In the genomic region with DNA sequence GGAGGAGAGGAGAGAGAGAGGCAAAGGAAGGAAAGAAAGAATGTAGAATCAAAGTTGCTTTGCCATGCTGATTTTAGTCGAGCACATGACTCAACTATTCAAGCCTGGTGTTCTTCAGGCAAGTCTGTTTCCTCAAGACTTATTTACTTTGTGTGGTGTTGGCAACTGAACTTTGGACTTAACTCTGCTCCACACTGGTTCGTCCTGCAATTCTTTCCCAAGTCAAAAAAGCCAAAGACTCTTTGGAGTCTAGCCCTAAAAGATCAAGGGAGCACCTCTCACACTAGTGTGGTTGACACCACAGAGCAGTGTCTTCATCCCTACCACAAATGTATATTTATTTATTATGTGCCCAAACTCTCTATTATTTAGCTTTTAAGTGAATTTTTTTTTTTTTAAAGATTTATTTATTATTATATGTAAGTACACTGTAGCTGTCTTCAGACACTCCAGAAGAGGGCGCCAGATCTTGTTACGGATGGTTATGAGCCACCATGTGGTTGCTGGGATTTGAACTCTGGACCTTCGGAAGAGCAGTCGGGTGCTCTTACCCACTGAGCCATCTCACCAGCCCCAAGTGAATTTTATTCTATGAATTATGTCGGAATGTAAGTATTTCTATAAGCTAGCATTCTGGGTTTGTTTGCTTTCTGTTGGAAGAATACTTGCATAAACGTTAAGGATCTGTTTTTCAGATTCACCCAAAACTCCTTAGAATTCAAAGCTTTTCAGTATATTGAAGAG, we compare ENCODE assay signal across 8 mouse cellular contexts. TPM values are rescaled to one million over a fixed set of nuclear protein-coding genes. Genes with fewer than 3 reads are reported as not detected.
DNase-seq lines count a peak whose midpoint lies in the region; ATAC-seq and TF ChIP-seq lines count a peak whose summit lies in the region.

No protein-coding gene starts in this region.

- no peak overlapping the region for H3K9ac ChIP-seq in ES-E14 (ENCODE audit: insufficient read depth, low read depth, low read length, poor library complexity, severe bottlenecking)
- H3K9ac ChIP-seq in hindbrain, embryonic 13.5 days = peak overlapping the region; percentile 53; the same call in 1 of the 2 replicates
- H3K9ac ChIP-seq in liver, embryonic 16.5 days (ENCODE audit: low read depth, low read length) = peak overlapping the region; percentile 38

- ATAC-seq in hindbrain, embryonic 13.5 days (ENCODE audit: low FRiP score) = no peak
- ATAC-seq in liver, embryonic 16.5 days (ENCODE audit: low read depth) = no peak

- H3K27me3 ChIP-seq in hindbrain, embryonic 13.5 days = no peaks in the 10 kb centered on the region
- H3K27me3 ChIP-seq in liver, embryonic 16.5 days (ENCODE audit: control insufficient read depth, insufficient read depth, low read depth, low read length) = no peaks in the 10 kb centered on the region

- peaks cover 12% of the 10 kb centered on the region for H3K36me3 ChIP-seq in ES-E14 (ENCODE audit: control insufficient read depth, insufficient read depth, low read length, poor library complexity, severe bottlenecking)
- H3K36me3 ChIP-seq in hindbrain, embryonic 13.5 days = peaks cover 14% of the 10 kb centered on the region
- peaks cover 8% of the 10 kb centered on the region for H3K36me3 ChIP-seq in liver, embryonic 16.5 days (ENCODE audit: control insufficient read depth, insufficient read depth)

- WGBS in hindbrain, embryonic 13.5 days = 63% methylated on average over 8 of the region's 8 CpGs
- WGBS in liver, embryonic 16.5 days (ENCODE audit: insufficient replicate concordance) = 39% methylated on average over 7 of the region's 8 CpGs

- peak; percentile 29; the same call in 1 of the 2 replicates for TF ChIP-seq CTCF in gastrocnemius, adult 2 months (IDR thresholded peaks at IDR 0.05)

- peak overlapping the region; percentile 100 for H3K4me3 ChIP-seq in gastrocnemius, adult 2 months
- H3K4me3 ChIP-seq in ES-E14 (ENCODE audit: insufficient read depth in 1 of 2, low read depth in 1 of 2, low read length in 2 of 2, poor library complexity in 1 of 2, severe bottlenecking in 1 of 2) = peak overlapping the region; percentile 98 to 100; a peak in 3 of 4 replicates
- peak overlapping the region; percentile 89 for H3K4me3 ChIP-seq in hindbrain, embryonic 13.5 days
- peak overlapping the region; percentile 93 for H3K4me3 ChIP-seq in liver, embryonic 16.5 days (ENCODE audit: low read depth, low read length)

- no peaks in the 10 kb centered on the region for H3K9me3 ChIP-seq in ES-E14 (ENCODE audit: control insufficient read depth, insufficient read depth, low read depth, low read length)
- H3K9me3 ChIP-seq in hindbrain, embryonic 13.5 days = no peaks in the 10 kb centered on the region
- H3K9me3 ChIP-seq in liver, embryonic 16.5 days (replicated peaks; ENCODE audit: control insufficient read depth, low read length) = no peaks in the 10 kb centered on the region

- in situ Hi-C loops in ES-E14 (cut with MboI; ENCODE audit: low sequenced_read_pairs in 2 of 2, unreplicated experiment in 2 of 2) = loop anchor here in 1 of 2 experiments (25.0 kb wide), 1 partner anchor 1353 kb away; no protein-coding TSS in a partner anchor

- H3K4me2 ChIP-seq in hindbrain, embryonic 13.5 days = peak overlapping the region; percentile 59
- H3K4me2 ChIP-seq in liver, embryonic 16.5 days (ENCODE audit: low read depth, low read length) = peak overlapping the region; percentile 76

- peaks cover 2 to 3% of the 10 kb centered on the region in 2 experiments; a peak in 1 of 4 replicates for H3K4me1 ChIP-seq in ES-E14 (ENCODE audit: control insufficient read depth in 2 of 2, insufficient read depth in 2 of 2, low read length in 2 of 2, poor library complexity in 1 of 2)
- peaks cover 24% of the 10 kb centered on the region for H3K4me1 ChIP-seq in hindbrain, embryonic 13.5 days (replicated peaks)
- H3K4me1 ChIP-seq in liver, embryonic 16.5 days (ENCODE audit: control insufficient read depth, low read depth, low read length) = peaks cover 11% of the 10 kb centered on the region

- intact Hi-C loops in gastrocnemius, adult 2 months (cut with DNase I) = loop anchor here (5.0 kb wide), 1 partner anchor 33 kb away; the partner anchor contains the start of gene Rit1
- intact Hi-C loops in gastrocnemius, postnatal 36 days (cut with DNase I) = loop anchor here (10.0 kb wide), 1 partner anchor 390 kb away; the partner anchor contains the start of genes Cct3 and Tsacc

- H3K27ac ChIP-seq in gastrocnemius, adult 2 months = peak overlapping the region; percentile 94
- H3K27ac ChIP-seq in ES-E14 (ENCODE audit: insufficient read depth, low read depth, low read length, poor library complexity, severe bottlenecking) = no peak overlapping the region; the same call in 1 of the 2 replicates
- peak overlapping the region; percentile 98 for H3K27ac ChIP-seq in hindbrain, embryonic 13.5 days
- H3K27ac ChIP-seq in liver, embryonic 16.5 days (ENCODE audit: low read length) = peak overlapping the region; percentile 94; the same call in 1 of the 2 replicates

- no peak for DNase-seq in gastrocnemius, adult 2 months
- DNase-seq in gastrocnemius, postnatal 36 days = no peak
- DNase-seq in ES-E14 (ENCODE audit: low read depth, low spot score) = no peak
- DNase-seq in c-Kit-positive CD71-positive TER-119-positive erythroid progenitor cells, embryonic 14.5 days (ENCODE audit: low spot score) = no peak
- no peak for DNase-seq in ovary, postnatal 14 days (ENCODE audit: low spot score)
- DNase-seq in frontal cortex, postnatal 14 days (ENCODE audit: low spot score in 2 of 2) = no peak

TF ChIP-seq in ES-E14, 5 proteins besides CTCF, POLR2A, EP300 and RAD21:
- TF ChIP-seq HCFC1 (IDR thresholded peaks at IDR 0.05; ENCODE audit: borderline replicate concordance, insufficient read depth, low read length) = no peak
- no peak for TF ChIP-seq MAFK (IDR thresholded peaks at IDR 0.05; ENCODE audit: insufficient read depth, low read depth, low read length)
- no peak for TF ChIP-seq ZNF384 (IDR thresholded peaks at IDR 0.05; ENCODE audit: low read depth, low read length)
- TF ChIP-seq CHD2 (IDR thresholded peaks at IDR 0.05; ENCODE audit: low read depth, low read length) = no peak
- no peak for TF ChIP-seq ZC3H11A (IDR thresholded peaks at IDR 0.05; ENCODE audit: borderline replicate concordance, low read depth, low read length)

RNA-seq across cellular contexts. Expression of gene Khdc4, which starts 1.2 kb away (rescaled TPM):
- total RNA-seq in gastrocnemius, adult 2 months (2021) = 10 to 100 TPM; 24.0 TPM
- 10 to 100 TPM; 19.9 to 25.0 TPM for total RNA-seq in gastrocnemius, postnatal 36 days (2021)
- 85.5 and 112 TPM in 2 replicates for total RNA-seq in ES-E14 (2012; rRNA removed)
- polyA plus RNA-seq in hindbrain, embryonic 13.5 days (2015; fragmentation: Nextera tagmentation; extraction: Ambion mirVana) = 97.7 and 99.4 TPM in 2 replicates
- polyA plus RNA-seq in liver, embryonic 16.5 days (2015; fragmentation: Nextera tagmentation; extraction: Ambion mirVana) = 22.0 and 24.5 TPM in 2 replicates

RNA-seq across cellular contexts. Expression of gene Rxfp4, which starts 31.5 kb away (rescaled TPM):
- total RNA-seq in gastrocnemius, adult 2 months (2021) = not detected
- total RNA-seq in gastrocnemius, postnatal 36 days (2021) = not detected
- not detected in 2 replicates for total RNA-seq in ES-E14 (2012; rRNA removed)
- not detected in 2 replicates for polyA plus RNA-seq in hindbrain, embryonic 13.5 days (2015; fragmentation: Nextera tagmentation; extraction: Ambion mirVana)
- not detected in 2 replicates for polyA plus RNA-seq in liver, embryonic 16.5 days (2015; fragmentation: Nextera tagmentation; extraction: Ambion mirVana)

RNA-seq across cellular contexts. Expression of gene Rit1, which starts 32.2 kb away (rescaled TPM):
- 10 to 100 TPM; 20.8 to 20.9 TPM for total RNA-seq in gastrocnemius, adult 2 months (2021)
- total RNA-seq in gastrocnemius, postnatal 36 days (2021) = 10 to 100 TPM; 16.5 to 20.5 TPM
- 10.7 and 18.3 TPM in 2 replicates for total RNA-seq in ES-E14 (2012; rRNA removed)
- 57.9 and 59.0 TPM in 2 replicates for polyA plus RNA-seq in hindbrain, embryonic 13.5 days (2015; fragmentation: Nextera tagmentation; extraction: Ambion mirVana)
- polyA plus RNA-seq in liver, embryonic 16.5 days (2015; fragmentation: Nextera tagmentation; extraction: Ambion mirVana) = 32.9 and 33.8 TPM in 2 replicates
